Mouse (Mus musculus) hindlimb bud, embryonic 11.5 days (tissue): ENCODE measurements around the gene Tmem108.

Source experiments
- DNase-seq: peaks from one replicate; pipeline ENCODE4 v3.0.0-alpha.2; 2012; ENCODE audit warnings: low read depth, low spot score; ENCODE audit errors: extremely low spot score

The Tmem108 gene

GRCm38 (mm10) chr9:103594423-103595189 is 167.0 kb downstream of the Tmem108 start:
- no peak for DNase-seq

- no peak for DNase-seq
Observed at GRCm38 (mm10) chr9:103593079-103593478, 168.6 kb downstream of the Tmem108 start.

GRCm38 (mm10) chr9:103591962-103592361 is 169.7 kb downstream of the Tmem108 start:
- DNase-seq = no peak

GRCm38 (mm10) chr9:103590801-103591200 is 170.8 kb downstream of the Tmem108 start:
- no peak for DNase-seq

GRCm38 (mm10) chr9:103584865-103585264 is 176.8 kb downstream of the Tmem108 start:
- no peak for DNase-seq

- DNase-seq = no peak
Observed at GRCm38 (mm10) chr9:103582249-103582961, 179.2 kb downstream of the Tmem108 start.

- no peak for DNase-seq
Observed at GRCm38 (mm10) chr9:103580621-103581020, 181.0 kb downstream of the Tmem108 start.

- no peak for DNase-seq
Observed at GRCm38 (mm10) chr9:103580186-103580585, 181.5 kb downstream of the Tmem108 start.

- DNase-seq = no peak
Observed at GRCm38 (mm10) chr9:103579411-103580026, 182.1 kb downstream of the Tmem108 start.

- no peak for DNase-seq
Observed at GRCm38 (mm10) chr9:103577731-103578130, 183.9 kb downstream of the Tmem108 start.

- no peak for DNase-seq
Observed at GRCm38 (mm10) chr9:103577181-103577580, 184.5 kb downstream of the Tmem108 start.

GRCm38 (mm10) chr9:103575901-103576300 is 185.7 kb downstream of the Tmem108 start:
- DNase-seq = no peak

GRCm38 (mm10) chr9:103573994-103574750 is 187.5 kb downstream of the Tmem108 start:
- DNase-seq = peak; percentile 20

GRCm38 (mm10) chr9:103570158-103570741 is 191.4 kb downstream of the Tmem108 start:
- no peak for DNase-seq

GRCm38 (mm10) chr9:103568983-103569382 is 192.7 kb downstream of the Tmem108 start:
- no peak for DNase-seq

GRCm38 (mm10) chr9:103565186-103565585 is 196.5 kb downstream of the Tmem108 start:
- DNase-seq = no peak

GRCm38 (mm10) chr9:103563864-103564610 is 197.6 kb downstream of the Tmem108 start:
- DNase-seq = no peak

- DNase-seq = no peak
Observed at GRCm38 (mm10) chr9:103562063-103562462, 199.6 kb downstream of the Tmem108 start.

- DNase-seq = no peak
Observed at GRCm38 (mm10) chr9:103558741-103559140, 202.9 kb downstream of the Tmem108 start.

- DNase-seq = no peak
Observed at GRCm38 (mm10) chr9:103558240-103558639, 203.4 kb downstream of the Tmem108 start.
